Mouse (Mus musculus) MEL (cell line): ENCODE data around the gene Arhgap42. TPM values are rescaled to one million over a fixed set of nuclear protein-coding genes. Genes with fewer than 3 reads are reported as not detected.

ENCODE experiments used
- DNase-seq: peaks from one replicate; pipeline ENCODE4 v3.0.0; 2011; ENCODE audit warnings: low read depth, low spot score
- H3K27ac ChIP-seq: 2 replicates; pipeline ENCODE4 v1.5.1; 2012; ENCODE audit warnings: low read depth, mild to moderate bottlenecking, control low read depth, low read length, moderate library complexity; ENCODE audit not compliant: control insufficient read depth
- H3K27me3 ChIP-seq, 2 experiments: fragments of 150-350 bp in 1 of 2; sonication (generic) in 1 of 2; 2 replicates each; pipeline ENCODE4 v1.6.1; 2012; ENCODE audit warnings: low read length in 2 of 2, mild to moderate bottlenecking in 2 of 2, improper control_type of control experiment in 1 of 2, moderate library complexity in 1 of 2; ENCODE audit not compliant: insufficient read depth in 2 of 2, control insufficient read depth in 1 of 2
- H3K36me3 ChIP-seq, 2 experiments: 2 replicates each; pipeline ENCODE4 v1.6.1; 2012 to 2014; ENCODE audit warnings: low read length in 2 of 2, improper control_type of control experiment in 1 of 2, inconsistent platforms in 1 of 2, mild to moderate bottlenecking in 1 of 2; ENCODE audit not compliant: insufficient read depth in 2 of 2, control insufficient read depth in 1 of 2
- H3K4me1 ChIP-seq, 2 experiments: fragments of 150-350 bp in 1 of 2; sonication (generic) in 1 of 2; 2 replicates each; pipeline ENCODE4 v1.6.1; 2012; ENCODE audit warnings: low read length in 2 of 2, improper control_type of control experiment in 1 of 2, mild to moderate bottlenecking in 1 of 2; ENCODE audit not compliant: insufficient read depth in 2 of 2, control insufficient read depth in 1 of 2
- H3K4me3 ChIP-seq, 2 experiments: fragments of 150-350 bp in 1 of 2; sonication (generic) in 1 of 2; 2 replicates each; pipeline ENCODE4 v1.5.1; 2012; ENCODE audit warnings: low read depth in 2 of 2, low read length in 2 of 2, mild to moderate bottlenecking in 2 of 2, moderate library complexity in 2 of 2, control low read depth in 1 of 2, improper control_type of control experiment in 1 of 2; ENCODE audit not compliant: control insufficient read depth in 1 of 2, insufficient read depth in 1 of 2
- H3K79me2 ChIP-seq: 2 replicates; pipeline ENCODE4 v1.6.1; 2012; ENCODE audit warnings: mild to moderate bottlenecking, low read length, moderate library complexity; ENCODE audit not compliant: control insufficient read depth, poor library complexity, insufficient read depth
- H3K9ac ChIP-seq: 2 replicates; pipeline ENCODE4 v1.6.1; 2012; ENCODE audit warnings: low read depth, mild to moderate bottlenecking, control low read depth, low read length, moderate library complexity; ENCODE audit not compliant: control insufficient read depth, poor library complexity, severe bottlenecking
- H3K9me3 ChIP-seq: fragments of 150-350 bp; sonication (generic); replicated peaks from 2 replicates; pipeline ENCODE4 v1.6.1; 2012; ENCODE audit warnings: mild to moderate bottlenecking, low read length, improper control_type of control experiment, moderate library complexity; ENCODE audit not compliant: insufficient read depth
- CHD1 ChIP-seq: IDR thresholded peaks from 2 replicates; pipeline ENCODE4 v1.6.1; 2012; ENCODE audit warnings: low read depth, mild to moderate bottlenecking, inconsistent platforms, low read length, improper control_type of control experiment
- CTCF ChIP-seq, 3 experiments: IDR thresholded peaks in 2 of 3; conservative IDR thresholded peaks in 1 of 3; 2 replicates each; pipeline ENCODE4 v1.5.1; 2011 to 2012; ENCODE audit warnings: low read length in 3 of 3, low read depth in 2 of 3, mild to moderate bottlenecking in 2 of 3, improper control_type of control experiment in 1 of 3, inconsistent platforms in 1 of 3, mixed read lengths in 1 of 3, moderate library complexity in 1 of 3; ENCODE audit not compliant: control insufficient read depth in 1 of 3, insufficient read depth in 1 of 3, poor library complexity in 1 of 3, severe bottlenecking in 1 of 3
- E2F4 ChIP-seq: IDR thresholded peaks from 2 replicates; pipeline ENCODE4 v1.6.1; 2011; ENCODE audit warnings: low read depth, low read length, improper control_type of control experiment, borderline replicate concordance
- ETS1 ChIP-seq: IDR thresholded peaks from 2 replicates; pipeline ENCODE4 v1.6.1; 2012; ENCODE audit warnings: low read depth, mild to moderate bottlenecking, inconsistent platforms, low read length, improper control_type of control experiment, moderate library complexity
- GABPA ChIP-seq: IDR thresholded peaks from 2 replicates; pipeline ENCODE4 v1.6.1; 2012; ENCODE audit warnings: low read depth, mild to moderate bottlenecking, inconsistent platforms, low read length, improper control_type of control experiment, moderate library complexity
- GATA1 ChIP-seq: IDR thresholded peaks from 2 replicates; pipeline ENCODE4 v1.6.1; 2011; ENCODE audit warnings: low read depth, low read length, improper control_type of control experiment
- HCFC1 ChIP-seq: IDR thresholded peaks from 2 replicates; pipeline ENCODE4 v1.6.1; 2012; ENCODE audit warnings: low read depth, mild to moderate bottlenecking, inconsistent platforms, low read length, improper control_type of control experiment, moderate library complexity
- JUND ChIP-seq: IDR thresholded peaks from 2 replicates; pipeline ENCODE4 v1.6.1; 2011; ENCODE audit warnings: low read depth, mild to moderate bottlenecking, improper control_type of control experiment, low read length
- MAFK ChIP-seq: IDR thresholded peaks from 2 replicates; pipeline ENCODE4 v1.6.1; 2011; ENCODE audit warnings: low read depth, mild to moderate bottlenecking, low read length, improper control_type of control experiment, borderline replicate concordance
- MAX ChIP-seq: IDR thresholded peaks from 2 replicates; pipeline ENCODE4 v1.6.1; 2011; ENCODE audit warnings: low read length, improper control_type of control experiment
- MAZ ChIP-seq: IDR thresholded peaks from 2 replicates; pipeline ENCODE4 v1.6.1; 2012; ENCODE audit warnings: low read depth, mild to moderate bottlenecking, inconsistent platforms, low read length, improper control_type of control experiment
- MXI1 ChIP-seq: IDR thresholded peaks from 2 replicates; pipeline ENCODE4 v1.6.1; 2011; ENCODE audit warnings: mild to moderate bottlenecking, low read depth, low read length, improper control_type of control experiment
- MYC ChIP-seq: IDR thresholded peaks from 2 replicates; pipeline ENCODE4 v1.6.1; 2011; ENCODE audit warnings: low read depth, mild to moderate bottlenecking, low read length, improper control_type of control experiment, moderate library complexity
- NELFE ChIP-seq: IDR thresholded peaks from 2 replicates; pipeline ENCODE4 v1.6.1; 2011; ENCODE audit warnings: low read depth, low read length, improper control_type of control experiment
- NRF1 ChIP-seq: IDR thresholded peaks from 2 replicates; pipeline ENCODE4 v1.6.1; 2014; ENCODE audit warnings: low read depth, mild to moderate bottlenecking, inconsistent platforms, low read length, improper control_type of control experiment, moderate library complexity; ENCODE audit not compliant: poor library complexity, insufficient read depth, severe bottlenecking
- POLR2AphosphoS5 ChIP-seq: IDR thresholded peaks from 2 replicates; pipeline ENCODE4 v1.6.1; 2012; ENCODE audit warnings: low read depth, borderline replicate concordance, mild to moderate bottlenecking, inconsistent platforms, low read length, moderate library complexity, mixed read lengths
- RAD21 ChIP-seq: IDR thresholded peaks from 2 replicates; pipeline ENCODE4 v1.6.1; 2011; ENCODE audit warnings: mild to moderate bottlenecking, low read depth, low read length, improper control_type of control experiment
- SIN3A ChIP-seq: IDR thresholded peaks from 2 replicates; pipeline ENCODE4 v1.6.1; 2012; ENCODE audit warnings: low read length, improper control_type of control experiment, inconsistent platforms
- SMC3 ChIP-seq: IDR thresholded peaks from 2 replicates; pipeline ENCODE4 v1.6.1; 2011; ENCODE audit warnings: low read depth, low read length, improper control_type of control experiment
- TBP ChIP-seq: IDR thresholded peaks from 2 replicates; pipeline ENCODE4 v1.8.0; 2011; ENCODE audit warnings: low read depth, low read length, improper control_type of control experiment
- UBTF ChIP-seq: IDR thresholded peaks from 2 replicates; pipeline ENCODE4 v1.6.1; 2012; ENCODE audit warnings: low read depth, mild to moderate bottlenecking, inconsistent platforms, low read length, improper control_type of control experiment, moderate library complexity, borderline replicate concordance; ENCODE audit not compliant: insufficient read depth
- ZC3H11A ChIP-seq: IDR thresholded peaks from 2 replicates; pipeline ENCODE4 v1.6.1; 2012; ENCODE audit warnings: low read depth, mild to moderate bottlenecking, inconsistent platforms, low read length, improper control_type of control experiment
- ZKSCAN1 ChIP-seq: IDR thresholded peaks from 2 replicates; pipeline ENCODE4 v1.6.1; 2012; ENCODE audit warnings: low read depth, mild to moderate bottlenecking, inconsistent platforms, low read length, improper control_type of control experiment, moderate library complexity
- ZMIZ1 ChIP-seq: IDR thresholded peaks from 2 replicates; pipeline ENCODE4 v1.6.1; 2012; ENCODE audit warnings: low read depth, mild to moderate bottlenecking, inconsistent platforms, low read length, improper control_type of control experiment, moderate library complexity
- ZNF384 ChIP-seq: IDR thresholded peaks from 2 replicates; pipeline ENCODE4 v1.6.1; 2012; ENCODE audit warnings: low read depth, mild to moderate bottlenecking, inconsistent platforms, low read length, improper control_type of control experiment
- polyA plus RNA-seq, 2 experiments: library from polyadenylated mRNA; stranded (reverse) in 1 of 2; unstranded in 1 of 2; fragments of >175 nt in 1 of 2; fragments of >200 nt in 1 of 2; gene quantifications; 2 replicates each; pipeline versions ENCODE4 v1.2.1 to v1.2.4; 2012; ENCODE audit warnings: low replicate concordance in 2 of 2, low read depth in 1 of 2; ENCODE audit not compliant: insufficient read length in 2 of 2, insufficient read depth in 1 of 2, missing spikeins in 1 of 2
- total RNA-seq: library from RNA; depleted of rRNA; stranded (reverse); fragments of 300-350 nt; gene quantifications from 2 replicates; pipeline ENCODE4 v1.2.3, GENCODE M21; 2012

Gene Arhgap42
- total and polyA plus RNA-seq, 3 experiments: not detected

GRCm38 (mm10) chr9:8964512-8965133, 274.3 kb downstream of the Arhgap42 start:
- Histone ChIP-seq H3K27me3 (no peaks in the 10 kb centered on the region; a peak in 1 of 4 replicates), H3K9me3 (no peaks in the 10 kb centered on the region), H3K36me3 (no peaks in the 10 kb centered on the region), H3K79me2 (no peaks in the 10 kb centered on the region), H3K4me3 (no peak overlapping the region), H3K27ac (no peak overlapping the region), H3K4me1 (peaks cover 0 to 2% of the 10 kb centered on the region in 2 experiments; a peak in 1 of 4 replicates), H3K9ac (no peak overlapping the region)
- DNase-seq: peak; percentile 81
- TF ChIP-seq RAD21: peak; percentile 99
- TF ChIP-seq CTCF (IDR thresholded peaks at IDR 0.05 in 2 of 3, conservative IDR thresholded peaks at IDR 0.05 in 1 of 3; ENCODE audit: control insufficient read depth in 1 of 3, insufficient read depth in 1 of 3, low read depth in 2 of 3, low read length in 3 of 3, poor library complexity in 1 of 3, severe bottlenecking in 1 of 3): peak; percentile 76 to 99 (median 84)
- no peak for TF ChIP-seq SIN3A
- TF ChIP-seq SMC3: peak; percentile 100
- TF ChIP-seq GABPA: no peak
- no peak for TF ChIP-seq ZNF384
- no peak for TF ChIP-seq MYC
- TF ChIP-seq ZC3H11A: peak; percentile 99
- TF ChIP-seq ZMIZ1: no peak
- TF ChIP-seq MAZ: no peak
- no peak for TF ChIP-seq TBP
- no peak for TF ChIP-seq E2F4
- TF ChIP-seq ZKSCAN1: no peak

- Histone ChIP-seq H3K9me3 (no peaks in the 10 kb centered on the region), H3K79me2 (no peaks in the 10 kb centered on the region), H3K27ac (no peak overlapping the region), H3K4me1 (no peaks in the 10 kb centered on the region), H3K4me3 (no peak overlapping the region), H3K9ac (no peak overlapping the region), H3K36me3 (no peaks in the 10 kb centered on the region), H3K27me3 (no peaks in the 10 kb centered on the region)
- DNase-seq: no peak
- TF ChIP-seq SMC3 (no peak), RAD21 (no peak), GATA1 (no peak), NRF1 (no peak), CHD1 (no peak), MXI1 (no peak), POLR2AphosphoS5 (no peak), HCFC1 (no peak), UBTF (no peak), MAFK (no peak), MAX (no peak), NELFE (no peak), JUND (no peak), ETS1 (no peak)
Observed at GRCm38 (mm10) chr9:8953306-8953705, 285.6 kb downstream of the Arhgap42 start.
